Mouse (Mus musculus) myocyte (in vitro differentiated cells): ENCODE data around the gene Hoxb4. TPM values are rescaled to one million over a fixed set of nuclear protein-coding genes. Genes with fewer than 3 reads are reported as not detected.

ENCODE experiments used
- H3K27me3 ChIP-seq: one replicate; pipeline ENCODE4 v1.6.1; 2011; ENCODE audit not compliant: control insufficient read depth, insufficient read depth, insufficient read length
- H3K36me3 ChIP-seq: one replicate; pipeline ENCODE4 v1.6.1; 2011; ENCODE audit not compliant: control insufficient read depth, insufficient read depth
- H3K4me2 ChIP-seq: one replicate; pipeline ENCODE4 v1.6.1; 2011; ENCODE audit warnings: low read depth, control low read depth
- H3K4me3 ChIP-seq: one replicate; pipeline ENCODE4 v1.5.1; 2011; ENCODE audit warnings: mild to moderate bottlenecking, control low read depth, moderate library complexity
- H3K79me2 ChIP-seq: one replicate; pipeline ENCODE4 v1.6.1; 2011; ENCODE audit not compliant: control insufficient read depth, insufficient read depth
- H3ac ChIP-seq: one replicate; pipeline ENCODE4 v1.6.1; 2011; ENCODE audit not compliant: control insufficient read depth, insufficient read length
- CEBPB ChIP-seq: IDR thresholded peaks from 2 replicates; pipeline ENCODE4 v1.6.1; 2011; ENCODE audit warnings: mild to moderate bottlenecking, moderate library complexity; ENCODE audit not compliant: poor library complexity, insufficient read depth, severe bottlenecking
- E2F4 ChIP-seq: IDR thresholded peaks from one replicate; pipeline ENCODE4 v1.6.1; 2011; ENCODE audit warnings: mild to moderate bottlenecking, control low read depth, moderate library complexity; ENCODE audit not compliant: insufficient read depth
- MAX ChIP-seq: IDR thresholded peaks from one replicate; pipeline ENCODE4 v1.6.1; 2011; ENCODE audit warnings: low read depth, mild to moderate bottlenecking, control low read depth
- MYOD1 ChIP-seq, 3 experiments: IDR thresholded peaks; one replicate each; pipeline ENCODE4 v1.6.1; 2011; ENCODE audit warnings: control low read depth in 2 of 3, low read depth in 2 of 3, mild to moderate bottlenecking in 2 of 3, moderate library complexity in 1 of 3; ENCODE audit not compliant: insufficient read length in 2 of 3, control insufficient read depth in 1 of 3
- MYOG ChIP-seq, 3 experiments: IDR thresholded peaks; one replicate each; pipeline ENCODE4 v1.6.1; 2011; ENCODE audit warnings: control low read depth in 2 of 3, low read depth in 2 of 3, mild to moderate bottlenecking in 2 of 3; ENCODE audit not compliant: insufficient read length in 2 of 3, control insufficient read depth in 1 of 3, insufficient read depth in 1 of 3
- POLR2A ChIP-seq: IDR thresholded peaks from one replicate; pipeline ENCODE4 v1.6.1; 2011; ENCODE audit warnings: low read depth, mild to moderate bottlenecking, control low read depth, moderate library complexity; ENCODE audit not compliant: insufficient read length
- POLR2AphosphoS2 ChIP-seq: IDR thresholded peaks from one replicate; pipeline ENCODE4 v1.6.1; 2011; ENCODE audit warnings: low read depth, control low read depth; ENCODE audit not compliant: insufficient read length
- REST ChIP-seq: IDR thresholded peaks from one replicate; pipeline ENCODE4 v1.6.1; 2011; ENCODE audit warnings: mild to moderate bottlenecking, control low read depth, moderate library complexity; ENCODE audit not compliant: insufficient read depth, insufficient read length
- SRF ChIP-seq: IDR thresholded peaks from one replicate; pipeline ENCODE4 v1.6.1; 2011; ENCODE audit warnings: low read depth; ENCODE audit not compliant: control insufficient read depth, insufficient read length
- TCF12 ChIP-seq: IDR thresholded peaks from one replicate; pipeline ENCODE4 v1.6.1; 2011; ENCODE audit warnings: mild to moderate bottlenecking, control low read depth; ENCODE audit not compliant: poor library complexity, insufficient read depth, severe bottlenecking
- TCF3 ChIP-seq: IDR thresholded peaks from one replicate; pipeline ENCODE4 v1.6.1; 2011; ENCODE audit warnings: low read depth, control low read depth; ENCODE audit not compliant: insufficient read length
- USF1 ChIP-seq: IDR thresholded peaks from one replicate; pipeline ENCODE4 v1.6.1; 2011; ENCODE audit warnings: low read depth, mild to moderate bottlenecking, control low read depth, moderate library complexity
- polyA plus RNA-seq: library from polyadenylated mRNA; unstranded; fragments of >200 nt; fragmentation: generic; extraction: Trizol; gene quantifications from one replicate; pipeline ENCODE4 v1.2.1, GENCODE M21; 2012; ENCODE audit warnings: missing spikeins

Gene Hoxb4
- polyA plus RNA-seq, 1 experiment: not detected

DNA sequence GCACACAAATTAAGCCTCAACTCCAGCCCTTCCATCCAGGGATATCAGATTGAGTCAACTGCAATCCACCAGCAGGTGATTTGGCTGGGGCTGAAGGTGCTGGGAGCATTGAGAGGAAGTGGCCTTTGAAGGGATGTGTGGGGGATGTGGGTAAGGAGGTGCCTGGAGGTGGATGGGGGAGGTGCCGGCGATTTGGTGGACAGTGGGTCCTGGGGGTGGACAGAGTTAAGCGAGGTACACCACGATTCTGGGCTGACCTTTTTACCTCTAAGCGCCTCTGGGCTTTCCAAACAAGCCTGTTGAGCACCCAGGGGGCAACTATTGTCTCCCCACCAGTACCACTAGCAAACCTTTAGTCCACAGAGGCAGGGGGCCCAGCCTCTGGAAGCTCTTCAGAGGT, 50.6 kb downstream of the Hoxb4 start:
- H3K36me3 ChIP-seq: no peaks in the 10 kb centered on the region
- H3ac ChIP-seq: no peak overlapping the region
- H3K4me3 ChIP-seq: no peak overlapping the region
- no peak overlapping the region for H3K4me2 ChIP-seq
- no peaks in the 10 kb centered on the region for H3K79me2 ChIP-seq
- TF ChIP-seq SRF (no peak), CEBPB (no peak), POLR2AphosphoS2 (no peak), POLR2A (no peak), MAX (no peak), E2F4 (no peak), MYOG (IDR thresholded peaks at IDR 0.05; ENCODE audit: control insufficient read depth in 1 of 3, insufficient read depth in 1 of 3, insufficient read length in 2 of 3, low read depth in 2 of 3) (no peak), REST (no peak), USF1 (no peak)
- H3K27me3 ChIP-seq: peaks cover 78% of the 10 kb centered on the region

DNA sequence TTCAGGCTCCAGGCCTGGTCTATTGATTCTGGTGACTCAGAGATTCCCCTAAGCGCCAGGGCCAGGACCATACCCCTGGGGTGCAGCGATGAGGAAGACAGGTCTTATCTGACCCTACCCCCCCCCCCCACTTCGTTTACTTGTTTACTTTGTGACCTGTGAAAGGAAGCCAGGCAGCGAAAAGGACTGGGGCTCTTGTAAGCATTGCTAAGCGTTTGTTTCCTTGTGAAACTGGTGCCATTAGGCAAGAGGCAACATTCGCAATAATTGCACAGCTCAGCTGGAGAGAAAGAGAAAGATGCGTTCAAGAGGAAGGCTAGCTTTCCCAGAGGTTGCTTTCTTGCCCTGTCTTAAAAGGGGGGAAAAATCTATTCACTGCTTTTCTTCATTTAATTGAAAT, 51.1 kb downstream of the Hoxb4 start:
- no peak for TF ChIP-seq E2F4
- TF ChIP-seq MYOD1 (IDR thresholded peaks at IDR 0.05; ENCODE audit: control insufficient read depth in 1 of 3, insufficient read length in 2 of 3, low read depth in 2 of 3): no peak
- no peak for TF ChIP-seq REST
- TF ChIP-seq MYOG (IDR thresholded peaks at IDR 0.05; ENCODE audit: control insufficient read depth in 1 of 3, insufficient read depth in 1 of 3, insufficient read length in 2 of 3, low read depth in 2 of 3): no peak
- no peak for TF ChIP-seq SRF
- TF ChIP-seq TCF3: no peak
- TF ChIP-seq POLR2AphosphoS2: no peak
- no peak for TF ChIP-seq MAX
- no peak for TF ChIP-seq USF1
- TF ChIP-seq TCF12: no peak
- no peak for TF ChIP-seq POLR2A
- TF ChIP-seq CEBPB: no peak
- Histone ChIP-seq H3K4me2 (no peak overlapping the region), H3K36me3 (no peaks in the 10 kb centered on the region), H3K79me2 (no peaks in the 10 kb centered on the region), H3K4me3 (no peak overlapping the region), H3ac (no peak overlapping the region), H3K27me3 (peaks cover 75% of the 10 kb centered on the region)

Other genes starting within 250 kb of the Hoxb4 start
- gene Atp5g1, start 242.6 kb upstream of the Hoxb4 start, polyA plus RNA-seq: 1,235 TPM
- not detected for gene Calcoco2, start 206.3 kb upstream of the Hoxb4 start, polyA plus RNA-seq
- gene Ttll6, start 184.5 kb upstream of the Hoxb4 start, polyA plus RNA-seq: not detected
- gene Hoxb13, start 124.0 kb upstream of the Hoxb4 start, polyA plus RNA-seq: 0.10 TPM
- gene Hoxb9, start 46.8 kb upstream of the Hoxb4 start, polyA plus RNA-seq: 0.24 TPM
- 0.05 TPM for gene Hoxb8, start 36.4 kb upstream of the Hoxb4 start, polyA plus RNA-seq
- gene Hoxb7, start 31.6 kb upstream of the Hoxb4 start, polyA plus RNA-seq: 0.06 TPM
- not detected for gene Hoxb6, start 25.8 kb upstream of the Hoxb4 start, polyA plus RNA-seq
- not detected for gene Hoxb5, start 14.9 kb upstream of the Hoxb4 start, polyA plus RNA-seq
- not detected for gene Hoxb3, start 5.1 kb downstream of the Hoxb4 start, polyA plus RNA-seq
- gene Hoxb2, start 32.3 kb downstream of the Hoxb4 start, polyA plus RNA-seq: not detected
- gene Hoxb1, start 47.5 kb downstream of the Hoxb4 start, polyA plus RNA-seq: not detected
- 0.02 TPM for gene Skap1, start 146.3 kb downstream of the Hoxb4 start, polyA plus RNA-seq